Mouse (Mus musculus): ENCODE data around the gene Mafb.

The Mafb gene

GRCm38 (mm10) chr2:160327716-160328115, 39.1 kb downstream of the Mafb start:
- no peak for DNase-seq (ENCODE audit: low spot score in 2 of 2)

- no peak for DNase-seq (ENCODE audit: low spot score in 2 of 2)
Measured at GRCm38 (mm10) chr2:160327167-160327566, 39.7 kb downstream of the Mafb start.

- no peak for DNase-seq (ENCODE audit: low spot score in 2 of 2)
Measured at GRCm38 (mm10) chr2:160325105-160325644, 41.7 kb downstream of the Mafb start.

GRCm38 (mm10) chr2:160321829-160322228, 45.0 kb downstream of the Mafb start:
- no peak for DNase-seq (ENCODE audit: low spot score in 2 of 2)

GRCm38 (mm10) chr2:160318255-160318654, 48.6 kb downstream of the Mafb start:
- no peak for DNase-seq (ENCODE audit: low spot score in 2 of 2)
